Mouse (Mus musculus) kidney, embryonic 15.5 days (tissue): ENCODE data around the gene Glcci1. TPM values are rescaled to one million over a fixed set of nuclear protein-coding genes. Genes with fewer than 3 reads are reported as not detected.

Experiments used
- ATAC-seq: fragments of 200-750 bp; cut with Nextera tagmentation; replicated peaks from 2 replicates; pipeline ENCODE4 v1.8.0; 2017; ENCODE audit warnings: moderate TSS enrichment; ENCODE audit not compliant: low FRiP score
- H3K27ac ChIP-seq: fragments of 300-500 bp; sonication (generic); 2 replicates; pipeline ENCODE4 v1.5.1; 2015; ENCODE audit warnings: mild to moderate bottlenecking, inconsistent platforms
- H3K27me3 ChIP-seq: fragments of 300-500 bp; sonication (generic); 2 replicates; pipeline ENCODE4 v1.6.1; 2015; ENCODE audit warnings: inconsistent platforms
- H3K36me3 ChIP-seq: fragments of 300-500 bp; sonication (generic); 2 replicates; pipeline ENCODE4 v1.6.1; 2015; ENCODE audit warnings: inconsistent platforms
- H3K4me1 ChIP-seq: fragments of 300-500 bp; sonication (generic); 2 replicates; pipeline ENCODE4 v1.6.1; 2015; ENCODE audit warnings: inconsistent platforms
- H3K4me2 ChIP-seq: fragments of 300-500 bp; sonication (generic); 2 replicates; pipeline ENCODE4 v1.6.1; 2015; ENCODE audit warnings: moderate library complexity, mild to moderate bottlenecking, inconsistent platforms
- H3K4me3 ChIP-seq: fragments of 300-500 bp; sonication (generic); replicated peaks from 2 replicates; pipeline ENCODE4 v1.5.1; 2015; ENCODE audit warnings: mild to moderate bottlenecking, inconsistent platforms
- H3K9ac ChIP-seq: fragments of 300-500 bp; sonication (generic); 2 replicates; pipeline ENCODE4 v1.6.1; 2015; ENCODE audit warnings: mild to moderate bottlenecking, inconsistent platforms
- H3K9me3 ChIP-seq: fragments of 300-500 bp; sonication (generic); replicated peaks from 2 replicates; pipeline ENCODE4 v1.6.1; 2016; ENCODE audit warnings: inconsistent platforms
- WGBS: fragments of 180-500 bp; shearing (Covaris S2); methylation state at CpG from one replicate; pipeline ENCODE4 v1.1.7; 2015; ENCODE audit warnings: mixed read lengths; 5-methylcytosine and 5-hydroxymethylcytosine counted together
- polyA plus RNA-seq: library from polyadenylated mRNA; unstranded; fragments of >200 nt; fragmentation: Nextera tagmentation; extraction: Ambion mirVana; gene quantifications from 2 replicates; pipeline ENCODE4 v1.2.1, GENCODE M21; 2015

Glcci1 gene
- polyA plus RNA-seq, 1 experiment from 2014 or later = 9.4 TPM

DNA sequence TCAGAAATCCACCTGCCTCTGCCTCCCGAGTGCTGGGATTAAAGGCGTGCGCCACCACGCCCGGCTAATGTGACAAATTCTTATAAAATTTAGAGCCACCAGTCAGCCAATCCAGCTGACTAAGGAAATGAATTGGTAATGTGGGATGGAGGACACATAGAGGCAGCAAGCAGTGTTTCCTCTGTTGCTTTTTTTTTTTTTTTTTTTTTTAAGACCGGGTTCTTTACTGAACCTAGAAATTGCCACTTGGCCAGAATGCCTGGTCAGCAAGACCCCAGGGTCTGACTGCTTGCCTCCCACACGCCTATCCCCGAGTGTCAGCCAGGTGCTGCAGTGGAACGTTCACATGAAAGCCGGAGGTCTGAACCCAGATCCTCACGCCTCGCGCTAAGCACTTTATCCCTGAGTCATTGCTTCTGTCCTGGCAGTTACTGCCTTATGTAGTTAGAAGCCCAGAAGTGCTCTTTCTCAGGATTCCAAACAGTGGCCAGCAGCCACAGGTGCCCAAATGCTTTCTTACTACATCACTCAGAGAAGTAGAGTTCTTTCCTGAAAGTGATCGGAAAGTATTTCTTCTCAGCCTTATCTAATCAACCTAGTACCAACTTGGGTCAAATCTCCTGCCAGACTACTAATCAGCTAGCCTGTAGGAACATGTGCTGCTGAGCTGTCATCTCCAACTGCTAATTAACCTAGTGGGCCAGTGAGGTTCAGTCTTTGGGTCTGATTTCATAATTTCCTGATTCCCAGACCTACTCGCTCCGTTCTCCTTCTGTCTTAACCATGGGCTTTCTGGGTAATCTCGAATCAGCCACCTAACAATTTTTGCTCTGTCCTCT, 24.7 kb upstream of the Glcci1 start:
- Histone ChIP-seq H3K27me3 (no peaks in the 10 kb centered on the region), H3K4me3 (no peak overlapping the region), H3K4me1 (0 out of 2 replicates have a peak, but pooled peaks cover 5% of the 10 kb centered on the region), H3K9ac (no peak overlapping the region), H3K9me3 (no peaks in the 10 kb centered on the region), H3K4me2 (no peak overlapping the region), H3K36me3 (no peaks in the 10 kb centered on the region), H3K27ac (no peak overlapping the region)
- ATAC-seq = no peak
- WGBS = 82% methylated on average over 17 of the region's 17 CpGs

GRCm38 (mm10) chr6:8485414-8486175, 23.8 kb upstream of the Glcci1 start:
- Histone ChIP-seq H3K4me2 (no peak overlapping the region), H3K9ac (no peak overlapping the region), H3K4me3 (no peak overlapping the region), H3K36me3 (no peaks in the 10 kb centered on the region), H3K9me3 (no peaks in the 10 kb centered on the region), H3K4me1 (0 out of 2 replicates have a peak, but pooled peaks cover 5% of the 10 kb centered on the region), H3K27ac (no peak overlapping the region), H3K27me3 (no peaks in the 10 kb centered on the region)
- ATAC-seq = peak; percentile 40; the same call in 1 of the 2 replicates
- 75% methylated on average over 16 of the region's 16 CpGs for WGBS

GRCm38 (mm10) chr6:8486391-8487043, 22.9 kb upstream of the Glcci1 start:
- Histone ChIP-seq H3K4me1 (0 out of 2 replicates have a peak, but pooled peaks cover 5% of the 10 kb centered on the region), H3K4me2 (no peak overlapping the region), H3K27me3 (no peaks in the 10 kb centered on the region), H3K4me3 (no peak overlapping the region), H3K27ac (no peak overlapping the region), H3K9ac (no peak overlapping the region), H3K36me3 (no peaks in the 10 kb centered on the region), H3K9me3 (no peaks in the 10 kb centered on the region)
- 85% methylated on average over 17 of the region's 17 CpGs for WGBS
- no peak for ATAC-seq

- Histone ChIP-seq H3K9ac (no peak overlapping the region), H3K9me3 (no peaks in the 10 kb centered on the region), H3K4me3 (no peak overlapping the region), H3K4me1 (0 out of 2 replicates have a peak, but pooled peaks cover 5% of the 10 kb centered on the region), H3K36me3 (no peaks in the 10 kb centered on the region), H3K27ac (no peak overlapping the region), H3K27me3 (no peaks in the 10 kb centered on the region), H3K4me2 (no peak overlapping the region)
- 0 out of 2 replicates have a peak, but pooled peaks have one; percentile 43 for ATAC-seq
- WGBS = 70% methylated on average over 20 of the region's 20 CpGs
These were observed 22.2 kb upstream of the Glcci1 start for GRCm38 (mm10) chr6:8487044-8487853.

GRCm38 (mm10) chr6:8488249-8488648, 21.2 kb upstream of the Glcci1 start:
- H3K27me3 ChIP-seq = no peaks in the 10 kb centered on the region
- no peaks in the 10 kb centered on the region for H3K36me3 ChIP-seq
- H3K27ac ChIP-seq = no peak overlapping the region
- no peaks in the 10 kb centered on the region for H3K9me3 ChIP-seq
- no peak overlapping the region for H3K4me3 ChIP-seq
- no peak overlapping the region for H3K9ac ChIP-seq
- WGBS = 74% methylated on average over 5 of the region's 5 CpGs
- no peak overlapping the region for H3K4me2 ChIP-seq
- 0 out of 2 replicates have a peak, but pooled peaks cover 5% of the 10 kb centered on the region for H3K4me1 ChIP-seq
- ATAC-seq = no peak

DNA sequence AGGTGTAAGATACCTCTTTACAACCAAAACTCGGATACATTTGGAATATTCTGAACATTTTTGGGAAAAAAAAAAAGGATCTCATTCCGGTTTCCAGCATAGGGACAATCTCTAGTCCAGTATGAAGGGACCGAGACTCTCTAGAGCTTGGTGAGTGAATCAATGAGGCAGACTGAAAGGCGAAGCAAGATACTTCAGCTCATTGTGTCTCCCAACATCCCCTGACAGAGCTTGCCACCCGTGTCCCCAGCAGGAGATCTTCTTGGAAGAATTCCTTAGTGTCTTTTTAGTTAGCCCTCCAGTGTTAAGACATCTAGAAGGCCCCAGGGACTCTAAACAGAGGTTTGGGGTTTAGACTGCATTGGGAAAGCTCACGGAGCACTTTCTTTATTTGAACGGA, 20.1 kb upstream of the Glcci1 start:
- 84% methylated on average over 7 of the region's 7 CpGs for WGBS
- no peak for ATAC-seq

GRCm38 (mm10) chr6:8489938-8490585, 19.3 kb upstream of the Glcci1 start:
- Histone ChIP-seq H3K27ac (no peak overlapping the region), H3K4me2 (no peak overlapping the region), H3K9me3 (no peaks in the 10 kb centered on the region), H3K9ac (no peak overlapping the region), H3K4me3 (no peak overlapping the region), H3K4me1 (0 out of 2 replicates have a peak, but pooled peaks cover 5% of the 10 kb centered on the region), H3K36me3 (no peaks in the 10 kb centered on the region), H3K27me3 (no peaks in the 10 kb centered on the region)
- 68% methylated on average over 1 of the region's 1 CpGs for WGBS
- no peak for ATAC-seq

More for the DNA sequence above, 20.1 kb upstream of the Glcci1 start:
- Histone ChIP-seq H3K9ac (no peak overlapping the region), H3K9me3 (no peaks in the 10 kb centered on the region), H3K27ac (no peak overlapping the region), H3K4me2 (no peak overlapping the region), H3K4me3 (no peak overlapping the region), H3K36me3 (no peaks in the 10 kb centered on the region), H3K27me3 (no peaks in the 10 kb centered on the region), H3K4me1 (0 out of 2 replicates have a peak, but pooled peaks cover 5% of the 10 kb centered on the region)

DNA sequence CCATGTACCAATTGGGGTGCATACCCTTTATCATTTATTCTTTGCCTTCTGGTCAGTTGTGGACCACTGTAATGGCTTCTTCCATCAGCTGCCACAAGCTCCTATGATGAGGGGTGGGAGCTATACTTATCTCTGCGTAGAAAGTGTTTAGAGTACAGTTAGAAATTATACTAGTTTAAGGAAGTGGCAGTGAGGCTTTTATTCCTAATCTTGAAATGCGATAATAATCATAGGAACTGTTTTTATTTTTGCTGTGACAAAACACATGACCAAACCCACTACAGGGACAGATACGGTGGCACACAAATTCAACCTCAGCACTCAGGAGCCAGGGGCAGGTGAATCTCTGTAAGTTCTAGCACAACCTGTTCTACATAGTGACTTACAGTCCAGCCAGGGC, 17.2 kb upstream of the Glcci1 start:
- no peak overlapping the region for H3K4me3 ChIP-seq
- peaks cover 6% of the 10 kb centered on the region for H3K4me1 ChIP-seq
- H3K27me3 ChIP-seq = no peaks in the 10 kb centered on the region
- no peak overlapping the region for H3K4me2 ChIP-seq
- no peaks in the 10 kb centered on the region for H3K9me3 ChIP-seq
- 91% methylated on average over 3 of the region's 3 CpGs for WGBS
- H3K27ac ChIP-seq = no peak overlapping the region
- ATAC-seq = no peak
- no peak overlapping the region for H3K9ac ChIP-seq
- no peaks in the 10 kb centered on the region for H3K36me3 ChIP-seq

GRCm38 (mm10) chr6:8495109-8495826, 14.1 kb upstream of the Glcci1 start:
- Histone ChIP-seq H3K9ac (no peak overlapping the region), H3K27ac (no peak overlapping the region), H3K9me3 (no peaks in the 10 kb centered on the region), H3K4me3 (no peak overlapping the region), H3K27me3 (no peaks in the 10 kb centered on the region), H3K4me2 (no peak overlapping the region), H3K36me3 (no peaks in the 10 kb centered on the region), H3K4me1 (peaks cover 13% of the 10 kb centered on the region)
- ATAC-seq = no peak
- 84% methylated on average over 5 of the region's 5 CpGs for WGBS

DNA sequence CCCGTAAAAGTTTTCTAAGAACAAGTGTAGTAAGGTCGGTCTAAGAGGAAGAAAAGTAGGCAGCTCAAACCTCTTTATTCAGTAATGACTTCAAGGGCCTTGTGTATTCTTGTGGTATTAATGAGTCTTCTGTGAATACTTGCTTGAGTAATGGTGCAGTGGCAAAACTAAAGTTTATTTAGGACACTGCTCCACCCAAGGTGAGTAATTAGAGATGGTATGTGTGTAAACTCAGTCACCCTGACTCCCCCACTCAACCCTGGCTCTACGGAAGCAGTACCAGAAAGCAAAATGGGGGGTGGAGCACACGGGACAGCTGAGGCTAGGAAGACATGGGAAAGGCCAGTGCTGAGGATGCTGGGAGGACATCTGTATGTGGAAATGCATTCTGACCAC, 13.6 kb upstream of the Glcci1 start:
- no peak overlapping the region for H3K27ac ChIP-seq
- H3K9me3 ChIP-seq = no peaks in the 10 kb centered on the region
- ATAC-seq = peak; percentile 43; the same call in 1 of the 2 replicates
- WGBS = 54% methylated on average over 4 of the region's 4 CpGs
- H3K9ac ChIP-seq = no peak overlapping the region
- H3K36me3 ChIP-seq = no peaks in the 10 kb centered on the region
- no peaks in the 10 kb centered on the region for H3K27me3 ChIP-seq
- H3K4me1 ChIP-seq = peaks cover 13% of the 10 kb centered on the region
- H3K4me3 ChIP-seq = no peak overlapping the region
- H3K4me2 ChIP-seq = no peak overlapping the region
